Mouse (Mus musculus): ENCODE measurements at regions not wholly inside any gene's neighbourhood (a gene's known extent, or its start where the extent isn't known, plus 50 kb on each side); places are given as distances from the start of the nearest gene placed in this dataset.

DNA sequence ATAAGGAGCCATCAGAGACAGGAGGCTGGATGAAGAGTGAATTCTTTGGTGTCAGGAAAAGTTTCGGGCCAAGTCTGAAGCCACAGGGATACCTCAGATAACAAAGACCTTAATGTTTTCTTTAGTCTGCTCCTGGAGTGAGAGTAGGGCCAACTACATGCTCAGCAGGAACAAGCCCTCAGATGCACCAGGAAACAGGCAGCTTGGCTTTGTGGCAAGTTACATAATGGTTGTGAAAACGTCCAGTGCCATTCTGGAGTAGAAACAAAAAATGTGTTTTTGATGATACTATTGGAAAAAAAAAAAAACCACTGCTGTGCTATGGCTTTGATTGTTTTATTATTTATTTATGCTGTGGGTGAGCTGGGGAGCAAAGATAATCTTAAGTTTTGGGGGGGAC is 452.2 kb upstream of the Mon1b start:
- no peak for DNase-seq

DNA sequence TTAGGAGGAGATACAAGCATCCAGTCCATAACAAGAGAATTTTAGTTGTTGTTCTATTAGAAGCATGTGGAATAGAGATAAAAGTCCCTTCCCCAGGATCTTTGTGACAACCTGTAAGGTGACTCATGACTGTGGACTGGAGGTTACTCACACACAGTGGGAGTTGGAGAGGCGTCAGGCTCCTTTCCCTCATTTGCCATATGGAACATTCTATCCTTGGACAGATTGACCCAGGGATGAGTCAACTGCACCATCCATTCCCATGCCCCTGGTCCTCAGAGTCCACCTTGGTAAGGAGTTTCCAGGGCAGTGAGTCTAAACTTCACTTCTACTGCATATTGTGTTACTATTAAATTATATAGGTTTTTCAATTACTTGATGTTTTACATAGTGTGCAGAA is 444.9 kb upstream of the Mon1b start:
- no peak for DNase-seq

DNA sequence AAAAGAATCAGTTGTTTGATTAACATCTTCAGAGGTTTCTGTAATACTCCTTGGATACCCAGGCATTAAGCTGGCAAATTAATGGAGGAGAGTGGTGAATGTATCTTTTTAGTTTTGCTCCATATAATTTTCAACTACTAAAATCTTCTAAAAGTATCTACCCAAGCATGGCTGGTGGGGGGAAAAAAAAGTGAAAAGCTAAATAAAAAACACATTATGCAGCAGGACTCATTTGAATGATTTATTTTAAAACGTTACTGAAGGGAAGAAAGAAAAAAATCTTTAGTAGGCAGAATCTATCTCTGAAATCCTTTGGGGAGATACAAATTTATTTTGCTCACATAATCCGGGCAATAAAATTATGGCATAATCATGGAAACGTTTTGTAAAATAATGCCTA is 443.9 kb upstream of the Mon1b start:
- no peak for DNase-seq
